Mouse (Mus musculus) ES-Bruce4 (cell line): ENCODE results near the gene Heatr5a. TPM values are rescaled to one million over a fixed set of nuclear protein-coding genes. Genes with fewer than 3 reads are reported as not detected.

Source experiments
- H3K27ac ChIP-seq: 2 replicates; pipeline ENCODE4 v1.5.1; 2012; ENCODE audit warnings: low read length, inconsistent platforms; ENCODE audit not compliant: insufficient read depth
- H3K27me3 ChIP-seq: 2 replicates; pipeline ENCODE4 v1.6.1; 2012; ENCODE audit warnings: mild to moderate bottlenecking, low read length, inconsistent platforms; ENCODE audit not compliant: control insufficient read depth, poor library complexity, insufficient read depth, severe bottlenecking
- H3K36me3 ChIP-seq: 2 replicates; pipeline ENCODE4 v1.6.1; 2012; ENCODE audit warnings: inconsistent platforms, mild to moderate bottlenecking, low read length, moderate library complexity; ENCODE audit not compliant: control insufficient read depth, poor library complexity, insufficient read depth, severe bottlenecking
- H3K4me1 ChIP-seq: one replicate; pipeline ENCODE4 v1.8.1; 2011; ENCODE audit warnings: low read length; ENCODE audit not compliant: control insufficient read depth, insufficient read depth
- H3K4me3 ChIP-seq: 2 replicates; pipeline ENCODE4 v1.5.1; 2011; ENCODE audit warnings: low read depth, mild to moderate bottlenecking, low read length
- H3K9ac ChIP-seq: 2 replicates; pipeline ENCODE4 v1.6.1; 2012; ENCODE audit warnings: low read depth, mild to moderate bottlenecking, inconsistent platforms; ENCODE audit not compliant: poor library complexity, severe bottlenecking
- H3K9me3 ChIP-seq: replicated peaks from 2 replicates; pipeline ENCODE4 v1.6.1; 2012; ENCODE audit warnings: mild to moderate bottlenecking, low read length, inconsistent platforms; ENCODE audit not compliant: control insufficient read depth, poor library complexity, insufficient read depth, severe bottlenecking
- CTCF ChIP-seq: IDR thresholded peaks from one replicate; pipeline ENCODE4 v1.8.1; 2011; ENCODE audit warnings: low read depth, low read length
- EP300 ChIP-seq: IDR thresholded peaks from 2 replicates; pipeline ENCODE4 v1.6.1; 2011; ENCODE audit warnings: low read depth, low read length; ENCODE audit not compliant: insufficient read depth
- POLR2A ChIP-seq: IDR thresholded peaks from one replicate; pipeline ENCODE4 v1.8.1; 2011; ENCODE audit warnings: low read length; ENCODE audit not compliant: insufficient read depth
- polyA plus RNA-seq: library from polyadenylated mRNA; stranded (reverse); fragments of >200 nt; gene quantifications from 2 replicates; pipeline ENCODE4 v1.2.4, GENCODE M21; 2011; ENCODE audit warnings: low read depth; ENCODE audit not compliant: missing spikeins, insufficient read depth, insufficient read length

Gene Heatr5a
- polyA plus RNA-seq, 1 experiment, result 36.3 TPM

GRCm38 (mm10) chr12:51945331-51945730 lies 25.8 kb downstream of the Heatr5a start:
- Histone ChIP-seq H3K4me3 (no peak overlapping the region), H3K27ac (no peak overlapping the region), H3K9me3 (peaks cover 17% of the 10 kb centered on the region), H3K4me1 (no peaks in the 10 kb centered on the region), H3K9ac (no peak overlapping the region), H3K27me3 (no peaks in the 10 kb centered on the region), H3K36me3 (peaks cover 13% of the 10 kb centered on the region)
- no peak for TF ChIP-seq CTCF
- TF ChIP-seq POLR2A, result no peak
- no peak for TF ChIP-seq EP300

- no peak overlapping the region for H3K4me3 ChIP-seq
- no peaks in the 10 kb centered on the region for H3K9me3 ChIP-seq
- H3K36me3 ChIP-seq, result peaks cover 2% of the 10 kb centered on the region
- H3K27ac ChIP-seq, result no peak overlapping the region
- no peak overlapping the region for H3K9ac ChIP-seq
- TF ChIP-seq CTCF (no peak), POLR2A (no peak), EP300 (no peak)
- no peaks in the 10 kb centered on the region for H3K4me1 ChIP-seq
- no peaks in the 10 kb centered on the region for H3K27me3 ChIP-seq
These were observed 31.3 kb downstream of the Heatr5a start for GRCm38 (mm10) chr12:51939848-51940247.

- no peak overlapping the region for H3K4me3 ChIP-seq
These were observed 33.2 kb downstream of the Heatr5a start for GRCm38 (mm10) chr12:51937938-51938337.

DNA sequence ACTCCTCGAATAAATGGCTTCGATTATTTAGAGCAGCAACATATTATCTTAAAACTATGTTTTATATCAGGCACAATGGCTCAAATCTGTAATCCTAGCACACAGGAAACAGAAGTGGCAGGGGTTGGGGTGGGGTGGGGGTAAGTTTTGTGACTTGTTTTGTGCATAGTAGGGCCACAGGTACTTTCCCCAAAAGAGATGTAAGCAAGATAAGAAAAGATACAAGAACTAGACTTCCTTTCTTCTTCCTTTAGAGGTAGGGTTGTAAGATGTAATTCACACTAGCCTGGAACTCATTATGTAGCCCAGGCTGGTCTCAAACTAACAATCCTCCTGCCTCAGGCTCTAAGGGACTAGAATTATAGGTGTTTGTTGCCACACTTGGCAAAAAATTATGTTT lies 41.5 kb downstream of the Heatr5a start:
- Histone ChIP-seq H3K36me3 (no peaks in the 10 kb centered on the region), H3K27me3 (no peaks in the 10 kb centered on the region), H3K9me3 (no peaks in the 10 kb centered on the region), H3K4me3 (no peak overlapping the region), H3K4me1 (no peaks in the 10 kb centered on the region), H3K27ac (no peak overlapping the region), H3K9ac (no peak overlapping the region)
- TF ChIP-seq EP300 (no peak), POLR2A (no peak), CTCF (no peak)

More at GRCm38 (mm10) chr12:51937938-51938337, 33.2 kb downstream of the Heatr5a start:
- Histone ChIP-seq H3K27me3 (no peaks in the 10 kb centered on the region), H3K4me1 (no peaks in the 10 kb centered on the region), H3K27ac (no peak overlapping the region), H3K9me3 (no peaks in the 10 kb centered on the region), H3K9ac (no peak overlapping the region), H3K36me3 (peaks cover 2% of the 10 kb centered on the region)
- TF ChIP-seq CTCF (no peak), POLR2A (no peak), EP300 (no peak)

DNA sequence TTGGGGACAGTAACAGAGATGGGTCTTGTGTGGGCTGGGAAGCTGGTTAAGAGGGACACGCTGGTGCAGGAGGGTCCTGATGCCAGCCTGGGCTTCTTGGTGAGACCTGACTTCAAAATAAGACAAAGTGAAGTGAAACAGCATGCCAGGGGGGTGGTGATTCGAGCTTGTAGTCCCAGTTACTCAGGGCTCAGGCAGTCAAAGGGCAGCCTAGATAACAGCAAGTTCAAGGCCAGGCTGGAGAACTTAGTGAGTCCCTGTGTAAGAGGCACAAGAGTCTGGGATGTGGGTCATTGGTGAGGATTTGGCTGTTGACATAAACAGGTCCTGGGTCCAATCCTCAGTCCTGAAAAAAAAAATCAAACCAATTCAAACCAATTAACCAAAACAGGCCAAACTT lies 53.9 kb downstream of the Heatr5a start:
- Histone ChIP-seq H3K36me3 (peaks cover 4% of the 10 kb centered on the region; the same call in 1 of the 2 replicates), H3K4me1 (no peaks in the 10 kb centered on the region), H3K27ac (no peak overlapping the region), H3K9ac (no peak overlapping the region), H3K27me3 (no peaks in the 10 kb centered on the region), H3K9me3 (no peaks in the 10 kb centered on the region), H3K4me3 (no peak overlapping the region)
- no peak for TF ChIP-seq CTCF
- TF ChIP-seq POLR2A, result no peak
- no peak for TF ChIP-seq EP300

- H3K9me3 ChIP-seq, result no peaks in the 10 kb centered on the region
- H3K4me3 ChIP-seq, result no peak overlapping the region
- H3K36me3 ChIP-seq, result peaks cover 4% of the 10 kb centered on the region; the same call in 1 of the 2 replicates
- H3K27ac ChIP-seq, result no peak overlapping the region
- TF ChIP-seq EP300 (no peak), POLR2A (no peak), CTCF (no peak)
- H3K27me3 ChIP-seq, result no peaks in the 10 kb centered on the region
- H3K4me1 ChIP-seq, result no peaks in the 10 kb centered on the region
- no peak overlapping the region for H3K9ac ChIP-seq
These were observed 56.0 kb downstream of the Heatr5a start for GRCm38 (mm10) chr12:51914903-51915670.
